Mouse (Mus musculus) lung, adult 2 months (tissue): ENCODE measurements around the gene Zcchc2.

Experiments
- CTCF ChIP-seq: fragments of 200-500 bp; IDR thresholded peaks from 2 replicates; pipeline ENCODE4 v1.5.1; 2011; ENCODE audit warnings: mild to moderate bottlenecking, low read length, control low read depth; ENCODE audit not compliant: insufficient read depth
- POLR2A ChIP-seq: fragments of 200-500 bp; IDR thresholded peaks from 2 replicates; pipeline ENCODE4 v1.6.1; 2011; ENCODE audit warnings: low read depth, mild to moderate bottlenecking, control low read depth, low read length, borderline replicate concordance; ENCODE audit errors: extremely low read depth

DNA sequence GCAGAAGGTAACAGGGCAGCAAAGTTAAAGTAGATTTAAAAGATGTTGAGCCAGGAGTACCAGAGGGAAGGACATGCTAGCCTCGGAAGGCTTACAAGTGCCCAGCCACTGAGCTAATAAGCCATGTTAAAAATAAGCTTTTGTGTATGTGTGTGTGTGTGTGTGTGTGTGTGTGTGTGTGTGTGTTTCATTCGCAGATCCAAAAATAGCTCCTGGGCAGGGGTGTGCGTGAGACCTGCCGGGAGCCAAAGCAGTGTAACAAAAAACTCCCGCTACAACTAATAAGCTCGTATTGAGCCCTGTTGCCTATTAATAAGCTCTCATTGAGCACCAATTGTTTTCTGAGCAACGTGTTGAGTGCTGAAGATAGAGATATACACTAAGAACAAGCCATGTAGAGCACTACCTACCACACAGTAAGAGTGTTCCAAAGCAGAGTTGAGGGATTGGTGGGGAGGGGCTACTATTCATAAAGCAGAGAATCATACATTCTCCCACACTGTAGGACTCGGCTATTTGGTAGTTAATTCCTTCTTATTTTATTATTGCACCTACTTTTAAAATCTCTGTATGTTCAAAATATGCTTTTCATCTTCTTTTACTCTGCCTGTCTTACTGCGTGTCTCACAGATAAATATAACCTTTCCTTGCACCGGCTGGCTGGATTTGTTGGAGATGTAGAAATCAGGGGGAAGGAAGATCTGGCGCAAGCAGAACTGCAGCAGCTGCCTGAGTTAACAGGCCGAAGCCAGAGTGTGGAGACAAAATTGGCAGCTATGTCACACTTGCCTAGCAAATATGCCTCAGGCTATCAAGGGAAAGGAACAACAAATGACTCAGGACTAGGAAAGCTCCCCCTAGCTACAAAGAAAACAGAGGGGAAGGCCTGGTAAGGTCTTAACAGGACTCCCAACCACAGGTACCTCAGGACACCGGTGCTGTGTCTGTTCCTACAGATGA, 43.3 kb upstream of the Zcchc2 start:
- TF ChIP-seq POLR2A (no peak), CTCF (no peak)
